Mouse (Mus musculus): ENCODE data around the gene Hsf4. TPM values are rescaled to one million over a fixed set of nuclear protein-coding genes. Genes with fewer than 3 reads are reported as not detected.

Hsf4 gene
- polyA plus RNA-seq, 1 experiment from 2014 or later = 0.14 TPM

DNA sequence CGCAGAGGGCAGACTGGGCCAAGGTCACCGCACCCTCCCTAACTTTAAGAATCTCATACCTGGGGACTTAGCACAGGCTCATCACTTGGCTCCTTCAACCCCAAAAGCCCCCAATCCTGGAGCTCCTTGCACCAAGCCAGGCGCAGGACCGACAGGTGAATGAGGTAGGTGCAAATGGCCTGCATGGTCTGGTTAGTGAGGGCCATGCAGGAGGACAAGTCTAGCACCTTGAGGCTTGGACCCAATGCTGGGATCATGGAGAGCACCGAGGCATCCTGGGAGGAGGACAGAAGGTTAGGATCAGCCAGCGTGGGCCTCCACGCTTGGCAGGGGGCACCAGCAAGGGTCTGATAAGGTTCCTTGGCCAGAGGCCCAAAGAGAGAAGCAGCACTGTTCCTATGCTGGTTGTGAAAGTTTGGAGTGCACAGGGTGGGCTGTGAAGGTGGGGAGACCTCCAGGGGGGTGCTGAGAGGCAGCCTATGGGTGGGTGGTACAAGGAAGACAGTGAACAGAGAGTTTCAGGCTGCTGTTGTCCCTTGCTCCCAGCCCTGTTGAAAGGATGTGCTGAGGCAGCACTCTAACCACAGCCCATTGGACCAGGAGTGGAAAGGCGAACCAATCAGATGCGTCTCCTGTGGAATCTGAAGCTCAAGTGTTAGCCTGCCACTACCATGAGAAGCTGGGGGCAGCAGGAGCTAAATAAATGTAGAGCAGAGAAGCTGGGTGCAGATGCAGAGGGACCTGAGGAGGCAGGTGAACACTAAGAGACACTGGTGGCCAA lies 44.2 kb downstream of the Hsf4 start:
- Histone ChIP-seq H3K36me3 (ENCODE audit: control insufficient read depth, insufficient read depth, low read length) (peaks cover 72% of the 10 kb centered on the region), H3K27me3 (replicated peaks; ENCODE audit: control insufficient read depth, insufficient read depth, low read length) (no peaks in the 10 kb centered on the region), H3K9ac (ENCODE audit: low read length) (no peak overlapping the region), H3K4me2 (ENCODE audit: low read length) (no peak overlapping the region), H3K9me3 (replicated peaks; ENCODE audit: control insufficient read depth, low read length) (no peaks in the 10 kb centered on the region), H3K4me3 (ENCODE audit: low read depth, low read length) (no peak overlapping the region), H3K4me1 (ENCODE audit: control insufficient read depth, insufficient read depth, low read length) (no peaks in the 10 kb centered on the region), H3K27ac (ENCODE audit: low read depth, low read length) (no peak overlapping the region)
- 87% methylated on average over 9 of the region's 9 CpGs for WGBS
- no peak for ATAC-seq
- no peak for DNase-seq (ENCODE audit: low spot score)

DNA sequence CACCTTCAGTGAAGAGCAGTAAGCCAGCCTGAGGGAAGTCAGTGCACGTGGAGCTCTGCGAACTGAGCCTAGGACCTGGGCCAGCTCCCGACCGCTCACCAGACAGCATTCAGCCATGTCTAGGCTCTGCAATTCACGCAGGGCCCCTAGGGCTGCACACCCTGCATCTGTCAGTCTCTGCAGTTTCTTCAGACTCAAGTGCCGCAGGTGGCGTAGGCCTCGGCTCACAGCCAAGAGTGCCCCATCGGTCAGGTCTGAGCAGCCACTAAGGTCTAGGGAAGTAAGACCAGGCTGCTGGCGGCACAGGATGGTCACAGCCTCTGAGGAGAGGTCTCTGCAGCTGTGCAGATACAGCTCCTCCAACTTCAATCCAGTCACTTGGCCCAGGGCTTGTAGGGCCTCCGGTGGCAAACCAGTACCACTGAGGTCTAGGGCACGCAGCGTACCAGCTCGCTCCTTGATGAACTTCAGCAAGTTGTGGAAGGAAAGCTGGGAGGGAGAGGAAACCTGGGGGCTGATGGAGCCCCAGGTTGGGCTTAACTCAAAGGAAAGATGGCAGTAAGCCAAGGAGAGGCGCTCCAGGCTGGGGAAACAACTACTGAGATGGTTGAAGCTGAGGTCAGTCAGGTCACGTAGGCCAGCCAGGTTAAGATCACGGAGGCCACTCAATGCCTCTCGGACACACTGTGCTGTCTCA lies 45.6 kb downstream of the Hsf4 start:
- Histone ChIP-seq H3K27me3 (replicated peaks; ENCODE audit: control insufficient read depth, insufficient read depth, low read length) (no peaks in the 10 kb centered on the region), H3K4me1 (ENCODE audit: control insufficient read depth, insufficient read depth, low read length) (no peaks in the 10 kb centered on the region), H3K36me3 (ENCODE audit: control insufficient read depth, insufficient read depth, low read length) (peaks cover 71% of the 10 kb centered on the region), H3K9ac (ENCODE audit: low read length) (no peak overlapping the region), H3K4me3 (ENCODE audit: low read depth, low read length) (no peak overlapping the region), H3K9me3 (replicated peaks; ENCODE audit: control insufficient read depth, low read length) (no peaks in the 10 kb centered on the region), H3K4me2 (ENCODE audit: low read length) (no peak overlapping the region), H3K27ac (ENCODE audit: low read depth, low read length) (no peak overlapping the region)
- ATAC-seq = no peak
- 89% methylated on average over 18 of the region's 18 CpGs for WGBS
- no peak for DNase-seq (ENCODE audit: low spot score)

DNA sequence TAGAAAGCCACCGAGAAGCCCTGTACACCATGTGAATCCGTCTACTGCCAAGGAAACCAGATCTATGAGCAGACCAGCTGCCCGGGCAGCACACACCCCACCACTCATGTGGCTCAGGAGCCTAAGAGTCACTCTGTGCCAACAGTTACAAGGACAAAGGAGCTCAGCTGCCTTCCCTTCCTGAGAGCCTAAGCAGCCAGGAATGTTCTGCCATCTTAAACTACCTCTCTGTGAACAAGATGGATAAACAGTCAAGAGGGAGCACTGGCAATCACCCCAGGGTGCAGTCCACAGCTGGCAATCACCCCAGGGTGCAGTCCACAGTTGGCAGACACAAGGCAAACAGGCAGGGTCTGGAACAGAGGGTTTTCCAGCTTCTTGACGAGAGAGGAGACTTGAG lies 48.3 kb downstream of the Hsf4 start:
- ATAC-seq (no peak), DNase-seq (ENCODE audit: low spot score) (no peak)
- Histone ChIP-seq H3K36me3 (ENCODE audit: control insufficient read depth, insufficient read depth, low read length) (peaks cover 62% of the 10 kb centered on the region), H3K4me1 (ENCODE audit: control insufficient read depth, insufficient read depth, low read length) (no peaks in the 10 kb centered on the region), H3K27ac (ENCODE audit: low read depth, low read length) (no peak overlapping the region), H3K9ac (ENCODE audit: low read length) (no peak overlapping the region), H3K9me3 (replicated peaks; ENCODE audit: control insufficient read depth, low read length) (no peaks in the 10 kb centered on the region), H3K4me2 (ENCODE audit: low read length) (no peak overlapping the region), H3K4me3 (ENCODE audit: low read depth, low read length) (no peak overlapping the region), H3K27me3 (replicated peaks; ENCODE audit: control insufficient read depth, insufficient read depth, low read length) (no peaks in the 10 kb centered on the region)
- 94% methylated on average over 4 of the region's 4 CpGs for WGBS

DNA sequence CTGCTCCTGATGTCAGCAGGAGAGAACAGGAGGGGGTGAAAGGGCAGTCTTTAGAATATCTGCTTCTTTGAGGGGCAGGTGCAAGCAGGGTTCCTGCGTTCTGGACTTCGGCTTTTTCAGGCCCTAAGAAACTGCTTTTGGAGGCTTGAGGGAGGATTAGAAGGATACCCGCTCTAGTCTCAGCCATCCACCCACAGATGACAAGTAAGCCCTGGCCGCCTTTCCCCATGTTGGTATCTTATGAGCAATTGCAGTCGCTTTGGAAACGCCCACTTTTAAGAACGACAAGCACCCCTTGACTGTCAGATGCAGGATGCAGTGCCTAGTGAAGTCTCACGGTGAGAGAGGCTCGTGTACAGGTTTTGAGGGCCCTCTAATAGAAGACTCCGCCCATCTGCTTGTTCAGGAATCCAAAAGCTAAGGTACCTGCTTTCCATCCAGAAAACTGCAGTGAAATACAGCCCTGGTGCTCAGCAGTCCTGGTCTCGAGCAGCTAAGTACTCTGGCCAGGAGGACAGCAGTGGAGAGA lies 49.1 kb downstream of the Hsf4 start:
- Histone ChIP-seq H3K27ac (ENCODE audit: low read depth, low read length) (no peak overlapping the region), H3K4me1 (ENCODE audit: control insufficient read depth, insufficient read depth, low read length) (no peaks in the 10 kb centered on the region), H3K27me3 (replicated peaks; ENCODE audit: control insufficient read depth, insufficient read depth, low read length) (no peaks in the 10 kb centered on the region), H3K4me2 (ENCODE audit: low read length) (no peak overlapping the region), H3K9ac (ENCODE audit: low read length) (no peak overlapping the region), H3K4me3 (ENCODE audit: low read depth, low read length) (no peak overlapping the region), H3K9me3 (replicated peaks; ENCODE audit: control insufficient read depth, low read length) (no peaks in the 10 kb centered on the region), H3K36me3 (ENCODE audit: control insufficient read depth, insufficient read depth, low read length) (peaks cover 59% of the 10 kb centered on the region)
- DNase-seq (ENCODE audit: low spot score) (no peak), ATAC-seq (no peak)
- 85% methylated on average over 11 of the region's 11 CpGs for WGBS

DNA sequence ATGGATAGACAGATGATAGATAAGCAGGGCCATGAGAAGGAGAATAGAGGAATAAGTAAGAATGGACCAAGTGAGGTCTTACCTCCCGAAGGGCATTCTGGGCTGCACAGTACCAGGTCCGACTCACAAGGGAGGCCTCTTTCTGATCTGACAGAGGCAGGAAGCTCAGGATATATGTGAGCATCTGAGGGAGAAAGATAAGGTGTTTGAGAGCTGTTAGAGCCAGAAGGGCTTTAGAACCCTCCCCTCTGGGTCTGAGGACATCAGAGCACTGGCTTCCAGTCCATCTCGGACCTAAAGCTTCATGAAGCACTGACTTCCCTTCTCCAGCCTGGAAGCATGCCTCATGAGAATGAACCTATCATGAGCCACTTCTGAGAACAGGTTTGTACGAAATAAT lies 53.6 kb downstream of the Hsf4 start:
- no peak overlapping the region for H3K9ac ChIP-seq (ENCODE audit: low read length)
- WGBS = 92% methylated on average over 4 of the region's 4 CpGs
- H3K4me3 ChIP-seq (ENCODE audit: low read depth, low read length) = no peak overlapping the region
- H3K27ac ChIP-seq (ENCODE audit: low read depth, low read length) = no peak overlapping the region
- peaks cover 28% of the 10 kb centered on the region for H3K36me3 ChIP-seq (ENCODE audit: control insufficient read depth, insufficient read depth, low read length)
- H3K4me2 ChIP-seq (ENCODE audit: low read length) = no peak overlapping the region
- H3K27me3 ChIP-seq (replicated peaks; ENCODE audit: control insufficient read depth, insufficient read depth, low read length) = no peaks in the 10 kb centered on the region
- H3K4me1 ChIP-seq (ENCODE audit: control insufficient read depth, insufficient read depth, low read length) = peaks cover 16% of the 10 kb centered on the region
- no peaks in the 10 kb centered on the region for H3K9me3 ChIP-seq (replicated peaks; ENCODE audit: control insufficient read depth, low read length)
- DNase-seq (ENCODE audit: low spot score) = no peak
- no peak for ATAC-seq

MicroRNAs within 50 kb of the gene (microRNA counts, 519-probe panel; counts per million panel counts)
- 3,670 counts per million, percentile 37 among the panel's probes with 10 or more counts for microRNA mmu-miR-328

Small RNAs within 50 kb of the gene (microRNA-seq; reads per million reads assigned to microRNA genes)
- not detected for gene Gm27320
- gene Mir328 = 226 reads per million, percentile 67 among the genes with 10 or more reads in this experiment

Other genes starting within 250 kb of the Hsf4 start
- gene Ces3a, start 221.2 kb upstream of the Hsf4 start, polyA plus RNA-seq (2014; fragmentation: Nextera tagmentation; extraction: Ambion mirVana) = not detected in 2 replicates
- gene Ces3b, start 186.0 kb upstream of the Hsf4 start, polyA plus RNA-seq (2014; fragmentation: Nextera tagmentation; extraction: Ambion mirVana) = not detected in 2 replicates
- gene Ces4a, start 138.0 kb upstream of the Hsf4 start, polyA plus RNA-seq (2014; fragmentation: Nextera tagmentation; extraction: Ambion mirVana) = 0.09 TPM in 1 of 2 replicates, not detected in the other
- 34.5 and 39.5 TPM in 2 replicates for gene Cbfb, start 99.1 kb upstream of the Hsf4 start, polyA plus RNA-seq (2014; fragmentation: Nextera tagmentation; extraction: Ambion mirVana)
- 35.4 and 38.9 TPM in 2 replicates for gene D230025D16Rik, start 44.7 kb upstream of the Hsf4 start, polyA plus RNA-seq (2014; fragmentation: Nextera tagmentation; extraction: Ambion mirVana)
- gene B3gnt9, start 14.6 kb upstream of the Hsf4 start, polyA plus RNA-seq (2014; fragmentation: Nextera tagmentation; extraction: Ambion mirVana) = 3.1 and 4.1 TPM in 2 replicates
- gene Tradd, start 5.2 kb upstream of the Hsf4 start, polyA plus RNA-seq (2014; fragmentation: Nextera tagmentation; extraction: Ambion mirVana) = 14.8 and 21.8 TPM in 2 replicates
- gene Fbxl8, start 5.2 kb upstream of the Hsf4 start, polyA plus RNA-seq (2014; fragmentation: Nextera tagmentation; extraction: Ambion mirVana) = 0.50 and 0.85 TPM in 2 replicates
- gene Nol3, start 6.3 kb downstream of the Hsf4 start, polyA plus RNA-seq (2014; fragmentation: Nextera tagmentation; extraction: Ambion mirVana) = 2.9 and 3.0 TPM in 2 replicates
- 67.9 and 69.5 TPM in 2 replicates for gene 4931428F04Rik, start 20.1 kb downstream of the Hsf4 start, polyA plus RNA-seq (2014; fragmentation: Nextera tagmentation; extraction: Ambion mirVana)
- 8.3 and 8.8 TPM in 2 replicates for gene Exoc3l, start 26.3 kb downstream of the Hsf4 start, polyA plus RNA-seq (2014; fragmentation: Nextera tagmentation; extraction: Ambion mirVana)
- gene E2f4, start 27.9 kb downstream of the Hsf4 start, polyA plus RNA-seq (2014; fragmentation: Nextera tagmentation; extraction: Ambion mirVana) = 50.8 and 51.9 TPM in 2 replicates
- 0.70 and 0.82 TPM in 2 replicates for gene Elmo3, start 35.8 kb downstream of the Hsf4 start, polyA plus RNA-seq (2014; fragmentation: Nextera tagmentation; extraction: Ambion mirVana)
- 0.67 and 0.93 TPM in 2 replicates for gene Lrrc29, start 56.5 kb downstream of the Hsf4 start, polyA plus RNA-seq (2014; fragmentation: Nextera tagmentation; extraction: Ambion mirVana)
- gene Tmem208, start 56.6 kb downstream of the Hsf4 start, polyA plus RNA-seq (2014; fragmentation: Nextera tagmentation; extraction: Ambion mirVana) = 130 and 141 TPM in 2 replicates
- 0.39 and 0.48 TPM in 2 replicates for gene Fhod1, start 78.2 kb downstream of the Hsf4 start, polyA plus RNA-seq (2014; fragmentation: Nextera tagmentation; extraction: Ambion mirVana)
- gene Slc9a5, start 79.0 kb downstream of the Hsf4 start, polyA plus RNA-seq (2014; fragmentation: Nextera tagmentation; extraction: Ambion mirVana) = 3.8 and 6.9 TPM in 2 replicates
- gene Plekhg4, start 103.5 kb downstream of the Hsf4 start, polyA plus RNA-seq (2014; fragmentation: Nextera tagmentation; extraction: Ambion mirVana) = 1.1 and 1.2 TPM in 2 replicates
- 0.09 TPM in 1 of 2 replicates, not detected in the other for gene Kctd19, start 143.7 kb downstream of the Hsf4 start, polyA plus RNA-seq (2014; fragmentation: Nextera tagmentation; extraction: Ambion mirVana)
- 0.22 and 0.43 TPM in 2 replicates for gene Lrrc36, start 143.8 kb downstream of the Hsf4 start, polyA plus RNA-seq (2014; fragmentation: Nextera tagmentation; extraction: Ambion mirVana)
- gene Tppp3, start 201.7 kb downstream of the Hsf4 start, polyA plus RNA-seq (2014; fragmentation: Nextera tagmentation; extraction: Ambion mirVana) = 49.2 and 57.0 TPM in 2 replicates
- gene Zdhhc1, start 227.1 kb downstream of the Hsf4 start, polyA plus RNA-seq (2014; fragmentation: Nextera tagmentation; extraction: Ambion mirVana) = 15.5 and 22.0 TPM in 2 replicates
- gene Hsd11b2, start 249.0 kb downstream of the Hsf4 start, polyA plus RNA-seq (2014; fragmentation: Nextera tagmentation; extraction: Ambion mirVana) = 1.1 and 1.8 TPM in 2 replicates